Mouse (Mus musculus): ENCODE results near the gene Apol8.

Apol8 gene

GRCm38 (mm10) chr15:77756848-77757247 is at the start of gene Apol8:
Apol8 (minus strand) TSS chr15:77757003.
- DNase-seq (ENCODE audit: low spot score in 2 of 2): no peak

- DNase-seq (ENCODE audit: low spot score in 2 of 2): no peak
Observed at GRCm38 (mm10) chr15:77805657-77806056, 48.9 kb upstream of the Apol8 start.

GRCm38 (mm10) chr15:77804949-77805348 is 48.1 kb upstream of the Apol8 start:
- no peak for DNase-seq (ENCODE audit: low spot score in 2 of 2)

GRCm38 (mm10) chr15:77804460-77804859 is 47.7 kb upstream of the Apol8 start:
- no peak for DNase-seq (ENCODE audit: low spot score in 2 of 2)

- DNase-seq (ENCODE audit: low spot score in 2 of 2): peak in 1 of 2 experiments; percentile 54
Observed at GRCm38 (mm10) chr15:77803747-77804146, 46.9 kb upstream of the Apol8 start.

GRCm38 (mm10) chr15:77802992-77803391 is 46.2 kb upstream of the Apol8 start:
- DNase-seq (ENCODE audit: low spot score in 2 of 2): no peak

- DNase-seq (ENCODE audit: low spot score in 2 of 2): no peak
Observed at GRCm38 (mm10) chr15:77801188-77801587, 44.4 kb upstream of the Apol8 start.

- DNase-seq (ENCODE audit: low spot score in 2 of 2): peak; percentile 90 to 97
Observed at GRCm38 (mm10) chr15:77800511-77800910, 43.7 kb upstream of the Apol8 start.

GRCm38 (mm10) chr15:77799491-77800474 is 43.0 kb upstream of the Apol8 start:
- no peak for DNase-seq (ENCODE audit: low spot score in 2 of 2)

GRCm38 (mm10) chr15:77798664-77799490 is 42.1 kb upstream of the Apol8 start:
- DNase-seq (ENCODE audit: low spot score in 2 of 2): peak in 1 of 2 experiments; percentile 52

- peak; percentile 48 to 79 for DNase-seq (ENCODE audit: low spot score in 2 of 2)
Observed at GRCm38 (mm10) chr15:77797609-77798411, 41.0 kb upstream of the Apol8 start.

- no peak for DNase-seq (ENCODE audit: low spot score in 2 of 2)
Observed at GRCm38 (mm10) chr15:77796409-77797035, 39.7 kb upstream of the Apol8 start.

- DNase-seq (ENCODE audit: low spot score in 2 of 2): no peak
Observed at GRCm38 (mm10) chr15:77794908-77795356, 38.1 kb upstream of the Apol8 start.

GRCm38 (mm10) chr15:77794138-77794907 is 37.5 kb upstream of the Apol8 start:
- DNase-seq (ENCODE audit: low spot score in 2 of 2): no peak

- DNase-seq (ENCODE audit: low spot score in 2 of 2): no peak
Observed at GRCm38 (mm10) chr15:77793554-77793953, 36.8 kb upstream of the Apol8 start.

- no peak for DNase-seq (ENCODE audit: low spot score in 2 of 2)
Observed at GRCm38 (mm10) chr15:77793094-77793493, 36.3 kb upstream of the Apol8 start.

- no peak for DNase-seq (ENCODE audit: low spot score in 2 of 2)
Observed at GRCm38 (mm10) chr15:77792056-77792455, 35.3 kb upstream of the Apol8 start.

GRCm38 (mm10) chr15:77790656-77791405 is 34.0 kb upstream of the Apol8 start:
- DNase-seq (ENCODE audit: low spot score in 2 of 2): no peak

- no peak for DNase-seq (ENCODE audit: low spot score in 2 of 2)
Observed at GRCm38 (mm10) chr15:77789186-77789585, 32.4 kb upstream of the Apol8 start.
